Mouse (Mus musculus): ENCODE results near the gene Olfr175-ps1. TPM values are rescaled to one million over a fixed set of nuclear protein-coding genes. Genes with fewer than 3 reads are reported as not detected.

Gene Olfr175-ps1
- not detected in 2 replicates for polyA plus RNA-seq (2012)

DNA sequence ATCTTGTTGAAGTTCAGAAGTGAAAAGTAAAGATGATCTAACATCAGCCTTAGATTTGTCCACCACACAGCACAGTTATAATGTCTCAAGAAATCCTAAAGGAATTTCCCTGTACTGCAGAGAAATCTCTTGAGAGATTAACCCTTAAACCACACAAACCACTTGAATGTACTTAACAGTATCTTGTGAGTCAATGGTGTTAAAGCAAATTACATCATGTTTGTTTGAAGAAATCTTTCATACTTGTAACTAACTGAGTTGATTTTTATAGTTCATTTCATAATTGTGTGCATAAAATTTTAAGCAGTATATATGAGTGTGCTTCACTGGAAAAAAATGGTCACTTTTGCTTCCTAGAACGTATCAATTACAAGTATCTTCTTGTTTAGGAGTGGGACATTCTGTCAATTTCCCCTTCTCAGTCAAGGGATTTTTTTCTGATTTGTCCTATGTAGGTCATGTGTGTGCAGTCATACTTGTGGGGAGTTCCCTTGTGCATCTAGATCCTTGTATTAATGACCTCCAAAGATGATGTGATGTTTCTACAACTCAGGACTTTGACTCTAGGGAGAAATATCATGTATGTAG, at the start of gene Olfr175-ps1:
Gene Olfr175-ps1 (minus strand): TSS at position 51 of the 588 bp plus-strand sequence.
- TF ChIP-seq GATA1 (IDR thresholded peaks at IDR 0.05; ENCODE audit: low read length) (no peak), TAL1 (IDR thresholded peaks at IDR 0.05; ENCODE audit: low read length) (no peak)
- no peaks in the 10 kb centered on the region for H3K27me3 ChIP-seq (ENCODE audit: control insufficient read depth)
- H3K4me1 ChIP-seq (ENCODE audit: control insufficient read depth) = no peaks in the 10 kb centered on the region
- H3K4me3 ChIP-seq (replicated peaks) = no peak within 1 kb of the TSS
- H3K9me3 ChIP-seq (ENCODE audit: control insufficient read depth, low read length) = peaks cover 2% of the 10 kb centered on the region; the same call in 1 of the 2 replicates
- H3K36me3 ChIP-seq (ENCODE audit: control insufficient read depth) = no peaks in the 10 kb centered on the region

DNA sequence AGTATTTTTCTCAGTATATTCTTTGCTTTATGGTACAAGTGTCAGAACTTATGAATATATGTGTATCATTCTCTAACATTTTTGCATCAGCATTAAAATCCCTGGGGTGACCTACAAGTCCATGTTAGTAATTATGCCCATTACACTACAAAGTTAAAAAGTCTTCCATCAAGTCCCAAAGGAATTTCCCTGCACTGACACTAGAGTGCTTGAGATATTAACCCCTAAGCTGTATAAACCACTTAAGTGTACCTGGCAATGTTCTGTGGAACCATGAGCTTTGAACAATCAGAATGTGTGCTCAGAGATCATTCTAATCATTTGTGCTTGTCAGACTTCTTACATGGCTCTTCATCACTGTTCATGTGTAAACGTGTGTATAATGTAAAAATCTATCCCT, 48.1 kb upstream of the Olfr175-ps1 start, which contains the start of gene Olfr177:
Gene Olfr177 (minus strand): TSS at position 101 of the 400 bp plus-strand sequence.
- TF ChIP-seq GATA1 (IDR thresholded peaks at IDR 0.05; ENCODE audit: low read length) (no peak), TAL1 (IDR thresholded peaks at IDR 0.05; ENCODE audit: low read length) (no peak)
- Histone ChIP-seq H3K9me3 (ENCODE audit: control insufficient read depth, low read length) (no peaks in the 10 kb centered on the region), H3K27me3 (ENCODE audit: control insufficient read depth) (no peaks in the 10 kb centered on the region), H3K36me3 (ENCODE audit: control insufficient read depth) (no peaks in the 10 kb centered on the region), H3K4me3 (replicated peaks) (no peak within 1 kb of the TSS), H3K4me1 (ENCODE audit: control insufficient read depth) (no peaks in the 10 kb centered on the region)

DNA sequence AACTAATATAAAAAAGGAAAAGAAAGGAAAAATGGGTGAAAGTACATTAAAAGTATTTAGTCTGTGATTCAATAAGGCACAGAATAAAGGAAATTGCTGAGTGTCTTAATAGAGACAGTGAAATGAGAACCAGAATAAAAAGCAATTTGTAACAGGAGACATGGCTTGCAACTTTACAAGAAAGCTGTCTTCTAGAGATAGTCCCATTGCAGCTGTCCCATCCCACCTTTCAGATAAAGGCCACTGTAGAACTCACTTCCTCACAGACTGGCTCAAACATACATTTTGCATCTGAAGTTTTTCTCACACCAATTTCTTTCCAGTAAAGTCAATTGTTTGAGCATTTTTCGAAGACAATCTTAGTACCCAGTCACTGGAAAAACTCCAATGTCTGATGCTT, 34.9 kb upstream of the Olfr175-ps1 start:
- H3K9me3 ChIP-seq (ENCODE audit: control insufficient read depth, low read length) = 0 out of 2 replicates have a peak, but pooled peaks cover 2% of the 10 kb centered on the region
- H3K4me1 ChIP-seq (ENCODE audit: control insufficient read depth) = no peaks in the 10 kb centered on the region
- no peak overlapping the region for H3K4me3 ChIP-seq (replicated peaks)
- no peak for TF ChIP-seq TAL1 (IDR thresholded peaks at IDR 0.05; ENCODE audit: low read length)
- no peak for TF ChIP-seq GATA1 (IDR thresholded peaks at IDR 0.05; ENCODE audit: low read length)
- no peaks in the 10 kb centered on the region for H3K27me3 ChIP-seq (ENCODE audit: control insufficient read depth)
- H3K36me3 ChIP-seq (ENCODE audit: control insufficient read depth) = no peaks in the 10 kb centered on the region

DNA sequence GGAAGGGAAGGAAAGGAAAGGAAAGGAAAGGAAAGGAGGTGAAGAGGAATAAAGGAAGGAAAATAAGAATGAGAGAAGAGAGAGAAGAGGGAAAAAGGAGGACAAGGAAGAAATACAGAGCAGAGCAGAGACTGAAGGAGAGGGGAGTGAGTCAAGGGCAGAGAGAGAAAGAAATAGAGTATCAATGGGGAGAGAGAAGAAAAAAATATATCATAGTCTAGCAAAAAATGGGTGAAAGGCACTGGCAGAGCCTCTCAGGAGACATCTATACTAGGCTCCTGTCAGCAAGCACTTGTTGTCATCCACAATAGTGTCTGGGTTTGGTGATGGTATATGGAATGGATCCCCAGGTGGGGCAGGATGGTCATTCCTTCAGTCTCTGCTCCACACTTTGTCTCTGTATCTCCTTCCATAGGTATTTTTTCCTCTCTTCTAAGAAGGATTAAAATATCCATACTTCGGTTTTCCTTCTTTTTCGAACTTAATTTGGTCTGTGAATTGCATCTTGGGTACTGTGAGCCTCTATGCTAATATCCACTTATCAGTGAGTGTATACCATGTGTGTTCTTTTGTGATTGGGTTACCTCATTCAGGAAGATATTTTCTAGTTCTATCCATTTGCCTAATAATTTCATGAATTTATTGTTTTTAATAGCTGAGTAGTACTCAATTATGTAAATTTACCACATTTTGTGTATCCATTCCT, 33.6 kb upstream of the Olfr175-ps1 start:
- no peaks in the 10 kb centered on the region for H3K27me3 ChIP-seq (ENCODE audit: control insufficient read depth)
- H3K4me1 ChIP-seq (ENCODE audit: control insufficient read depth) = no peaks in the 10 kb centered on the region
- H3K4me3 ChIP-seq (replicated peaks) = no peak overlapping the region
- TF ChIP-seq TAL1 (IDR thresholded peaks at IDR 0.05; ENCODE audit: low read length) = no peak
- TF ChIP-seq GATA1 (IDR thresholded peaks at IDR 0.05; ENCODE audit: low read length) = no peak
- H3K36me3 ChIP-seq (ENCODE audit: control insufficient read depth) = no peaks in the 10 kb centered on the region
- 0 out of 2 replicates have a peak, but pooled peaks cover 2% of the 10 kb centered on the region for H3K9me3 ChIP-seq (ENCODE audit: control insufficient read depth, low read length)

DNA sequence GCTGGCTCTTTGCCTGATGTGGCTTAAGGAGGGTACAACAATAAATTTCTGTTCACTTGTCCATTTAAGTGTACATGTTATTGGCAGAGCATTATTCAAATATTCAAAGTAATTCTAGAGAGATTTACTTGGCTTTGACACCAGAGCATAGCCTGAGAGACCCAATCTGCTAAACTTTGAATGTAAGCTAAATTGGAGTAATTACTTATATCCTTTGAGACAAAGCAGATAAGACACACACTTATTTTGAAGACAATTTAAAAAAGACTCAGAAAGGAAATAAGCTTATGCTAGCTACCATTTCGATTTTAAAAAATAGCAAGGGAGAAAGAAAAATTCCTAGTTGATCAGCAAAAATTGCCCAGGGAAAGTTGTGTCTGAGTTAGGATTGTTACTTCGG, 26.4 kb downstream of the Olfr175-ps1 start, which contains the start of gene Olfr173:
Gene Olfr173 (minus strand): TSS at position 101 of the 400 bp plus-strand sequence.
- no peaks in the 10 kb centered on the region for H3K36me3 ChIP-seq (ENCODE audit: control insufficient read depth)
- no peaks in the 10 kb centered on the region for H3K27me3 ChIP-seq (ENCODE audit: control insufficient read depth)
- H3K4me1 ChIP-seq (ENCODE audit: control insufficient read depth) = no peaks in the 10 kb centered on the region
- no peaks in the 10 kb centered on the region for H3K9me3 ChIP-seq (ENCODE audit: control insufficient read depth, low read length)
- no peak within 1 kb of the TSS for H3K4me3 ChIP-seq (replicated peaks)
- TF ChIP-seq TAL1 (IDR thresholded peaks at IDR 0.05; ENCODE audit: low read length) (no peak), GATA1 (IDR thresholded peaks at IDR 0.05; ENCODE audit: low read length) (no peak)

Other genes starting within 250 kb of the Olfr175-ps1 start
- not detected in 2 replicates for gene Gm813, start 209.8 kb downstream of the Olfr175-ps1 start, polyA plus RNA-seq (2012)
- 0.04 TPM in 1 of 2 replicates, not detected in the other for gene E330017A01Rik, start 188.0 kb downstream of the Olfr175-ps1 start, polyA plus RNA-seq (2012)
- gene Cpox, start 156.5 kb downstream of the Olfr175-ps1 start, polyA plus RNA-seq (2012) = 45.0 and 55.5 TPM in 2 replicates
- gene Gpr15, start 107.7 kb downstream of the Olfr175-ps1 start, polyA plus RNA-seq (2012) = not detected in 2 replicates
- gene Cldnd1, start 98.9 kb downstream of the Olfr175-ps1 start, polyA plus RNA-seq (2012) = 0.21 and 0.29 TPM in 2 replicates
- 0.04 TPM in 1 of 2 replicates, not detected in the other for gene Olfr172, start 63.6 kb downstream of the Olfr175-ps1 start, polyA plus RNA-seq (2012)
- gene Olfr173, start 26.5 kb downstream of the Olfr175-ps1 start, polyA plus RNA-seq (2012) = not detected in 2 replicates
- gene Olfr177, start 48.0 kb upstream of the Olfr175-ps1 start, polyA plus RNA-seq (2012) = not detected in 2 replicates
- gene Olfr178, start 65.3 kb upstream of the Olfr175-ps1 start, polyA plus RNA-seq (2012) = not detected in 2 replicates
- not detected in 2 replicates for gene Olfr181, start 102.0 kb upstream of the Olfr175-ps1 start, polyA plus RNA-seq (2012)
- not detected in 2 replicates for gene Olfr180, start 102.6 kb upstream of the Olfr175-ps1 start, polyA plus RNA-seq (2012)
- gene Olfr183, start 168.6 kb upstream of the Olfr175-ps1 start, polyA plus RNA-seq (2012) = not detected in 2 replicates
- gene Olfr186, start 203.5 kb upstream of the Olfr175-ps1 start, polyA plus RNA-seq (2012) = 0.03 TPM in 1 of 2 replicates, not detected in the other
- not detected in 2 replicates for gene Olfr187, start 213.0 kb upstream of the Olfr175-ps1 start, polyA plus RNA-seq (2012)

All from erythroblast, embryonic 14.5 days (primary cell).